Mouse (Mus musculus): ENCODE results near the gene Alx3. TPM values are rescaled to one million over a fixed set of nuclear protein-coding genes. Genes with fewer than 3 reads are reported as not detected.
A peak's percentile ranks its signal among the peaks of the same experiment; 100 is the strongest.

Alx3 gene
- polyA plus RNA-seq, 1 experiment from 2014 or later, result 0.31 TPM

- Histone ChIP-seq H3K9ac (no peak overlapping the region), H3K36me3 (peaks cover 60% of the 10 kb centered on the region), H3K9me3 (no peaks in the 10 kb centered on the region), H3K27ac (no peak overlapping the region), H3K27me3 (no peaks in the 10 kb centered on the region), H3K4me3 (no peak overlapping the region), H3K4me2 (no peak overlapping the region), H3K4me1 (replicated peaks) (no peaks in the 10 kb centered on the region)
- ATAC-seq (ENCODE audit: low FRiP score), result no peak
- 65% methylated on average over 4 of the region's 4 CpGs for WGBS
Measured at GRCm38 (mm10) chr3:107611394-107611793, 16.6 kb downstream of the Alx3 start.

GRCm38 (mm10) chr3:107612902-107613525 lies 18.2 kb downstream of the Alx3 start:
- Histone ChIP-seq H3K9ac (no peak overlapping the region), H3K27me3 (no peaks in the 10 kb centered on the region), H3K4me1 (replicated peaks) (no peaks in the 10 kb centered on the region), H3K36me3 (peaks cover 77% of the 10 kb centered on the region), H3K9me3 (no peaks in the 10 kb centered on the region), H3K27ac (no peak overlapping the region), H3K4me3 (no peak overlapping the region), H3K4me2 (no peak overlapping the region)
- 86% methylated on average over 11 of the region's 11 CpGs for WGBS
- ATAC-seq (ENCODE audit: low FRiP score), result peak; percentile 50

GRCm38 (mm10) chr3:107617800-107618199 lies 23.0 kb downstream of the Alx3 start:
- no peaks in the 10 kb centered on the region for H3K4me1 ChIP-seq (replicated peaks)
- no peak overlapping the region for H3K4me3 ChIP-seq
- 98% methylated on average over 3 of the region's 3 CpGs for WGBS
- no peak overlapping the region for H3K4me2 ChIP-seq
- H3K9me3 ChIP-seq, result no peaks in the 10 kb centered on the region
- H3K27me3 ChIP-seq, result no peaks in the 10 kb centered on the region
- no peak overlapping the region for H3K27ac ChIP-seq
- ATAC-seq (ENCODE audit: low FRiP score), result no peak
- no peak overlapping the region for H3K9ac ChIP-seq
- H3K36me3 ChIP-seq, result peaks cover 97% of the 10 kb centered on the region

- Histone ChIP-seq H3K4me3 (no peak overlapping the region), H3K4me2 (no peak overlapping the region), H3K9ac (no peak overlapping the region), H3K36me3 (peaks cover 97% of the 10 kb centered on the region), H3K9me3 (no peaks in the 10 kb centered on the region), H3K4me1 (replicated peaks) (no peaks in the 10 kb centered on the region), H3K27me3 (no peaks in the 10 kb centered on the region), H3K27ac (no peak overlapping the region)
- no peak for ATAC-seq (ENCODE audit: low FRiP score)
- WGBS, result 90% methylated on average over 6 of the region's 6 CpGs
Measured at GRCm38 (mm10) chr3:107619911-107620310, 25.1 kb downstream of the Alx3 start.

GRCm38 (mm10) chr3:107621286-107622075 lies 26.6 kb downstream of the Alx3 start:
- H3K4me2 ChIP-seq, result no peak overlapping the region
- H3K4me3 ChIP-seq, result no peak overlapping the region
- no peak overlapping the region for H3K9ac ChIP-seq
- H3K27me3 ChIP-seq, result no peaks in the 10 kb centered on the region
- H3K36me3 ChIP-seq, result peaks cover 97% of the 10 kb centered on the region
- no peak for ATAC-seq (ENCODE audit: low FRiP score)
- H3K4me1 ChIP-seq (replicated peaks), result no peaks in the 10 kb centered on the region
- H3K27ac ChIP-seq, result no peak overlapping the region
- 93% methylated on average over 21 of the region's 21 CpGs for WGBS
- H3K9me3 ChIP-seq, result no peaks in the 10 kb centered on the region

- Histone ChIP-seq H3K36me3 (peaks cover 97% of the 10 kb centered on the region), H3K9me3 (no peaks in the 10 kb centered on the region), H3K9ac (no peak overlapping the region), H3K4me2 (no peak overlapping the region), H3K27ac (no peak overlapping the region), H3K27me3 (no peaks in the 10 kb centered on the region), H3K4me3 (no peak overlapping the region), H3K4me1 (replicated peaks) (no peaks in the 10 kb centered on the region)
- 99% methylated on average over 7 of the region's 7 CpGs for WGBS
- no peak for ATAC-seq (ENCODE audit: low FRiP score)
Measured at GRCm38 (mm10) chr3:107622537-107622936, 27.7 kb downstream of the Alx3 start.

GRCm38 (mm10) chr3:107624424-107624823 lies 29.6 kb downstream of the Alx3 start:
- Histone ChIP-seq H3K27ac (no peak overlapping the region), H3K4me2 (no peak overlapping the region), H3K27me3 (no peaks in the 10 kb centered on the region), H3K36me3 (peaks cover 92% of the 10 kb centered on the region), H3K4me1 (replicated peaks) (peaks cover 11% of the 10 kb centered on the region), H3K9me3 (no peaks in the 10 kb centered on the region), H3K4me3 (no peak overlapping the region), H3K9ac (no peak overlapping the region)
- WGBS, result 97% methylated on average over 8 of the region's 8 CpGs
- no peak for ATAC-seq (ENCODE audit: low FRiP score)

GRCm38 (mm10) chr3:107625536-107625935 lies 30.7 kb downstream of the Alx3 start:
- no peaks in the 10 kb centered on the region for H3K27me3 ChIP-seq
- no peak for ATAC-seq (ENCODE audit: low FRiP score)
- peaks cover 22% of the 10 kb centered on the region for H3K4me1 ChIP-seq (replicated peaks)
- no peak overlapping the region for H3K27ac ChIP-seq
- H3K4me3 ChIP-seq, result no peak overlapping the region
- H3K9ac ChIP-seq, result no peak overlapping the region
- H3K36me3 ChIP-seq, result peaks cover 87% of the 10 kb centered on the region
- no peak overlapping the region for H3K4me2 ChIP-seq
- H3K9me3 ChIP-seq, result no peaks in the 10 kb centered on the region
- WGBS, result 92% methylated on average over 8 of the region's 8 CpGs

GRCm38 (mm10) chr3:107626751-107627150 lies 31.9 kb downstream of the Alx3 start:
- H3K9ac ChIP-seq, result no peak overlapping the region

GRCm38 (mm10) chr3:107627641-107628040 lies 32.8 kb downstream of the Alx3 start:
- Histone ChIP-seq H3K27ac (no peak overlapping the region), H3K36me3 (peaks cover 66% of the 10 kb centered on the region)
- ATAC-seq (ENCODE audit: low FRiP score), result no peak

More at GRCm38 (mm10) chr3:107626751-107627150, 31.9 kb downstream of the Alx3 start:
- H3K4me2 ChIP-seq, result no peak overlapping the region
- ATAC-seq (ENCODE audit: low FRiP score), result no peak
- no peak overlapping the region for H3K4me3 ChIP-seq
- H3K9me3 ChIP-seq, result no peaks in the 10 kb centered on the region
- peaks cover 75% of the 10 kb centered on the region for H3K36me3 ChIP-seq
- no peak overlapping the region for H3K27ac ChIP-seq
- no peaks in the 10 kb centered on the region for H3K27me3 ChIP-seq
- H3K4me1 ChIP-seq (replicated peaks), result peaks cover 24% of the 10 kb centered on the region
- 97% methylated on average over 8 of the region's 8 CpGs for WGBS

GRCm38 (mm10) chr3:107628551-107628950 lies 33.7 kb downstream of the Alx3 start:
- peaks cover 29% of the 10 kb centered on the region for H3K4me1 ChIP-seq (replicated peaks)
- no peaks in the 10 kb centered on the region for H3K9me3 ChIP-seq
- H3K36me3 ChIP-seq, result peaks cover 57% of the 10 kb centered on the region
- no peak for ATAC-seq (ENCODE audit: low FRiP score)
- H3K27ac ChIP-seq, result no peak overlapping the region
- no peaks in the 10 kb centered on the region for H3K27me3 ChIP-seq
- WGBS, result 95% methylated on average over 2 of the region's 2 CpGs
- H3K4me3 ChIP-seq, result no peak overlapping the region
- H3K9ac ChIP-seq, result no peak overlapping the region
- no peak overlapping the region for H3K4me2 ChIP-seq

More at GRCm38 (mm10) chr3:107627641-107628040, 32.8 kb downstream of the Alx3 start:
- no peaks in the 10 kb centered on the region for H3K9me3 ChIP-seq
- H3K4me2 ChIP-seq, result no peak overlapping the region
- H3K4me3 ChIP-seq, result no peak overlapping the region
- peaks cover 29% of the 10 kb centered on the region for H3K4me1 ChIP-seq (replicated peaks)
- no peak overlapping the region for H3K9ac ChIP-seq
- no peaks in the 10 kb centered on the region for H3K27me3 ChIP-seq
- WGBS, result 86% methylated on average over 7 of the region's 7 CpGs

GRCm38 (mm10) chr3:107629411-107629810 lies 34.6 kb downstream of the Alx3 start:
- peaks cover 29% of the 10 kb centered on the region for H3K4me1 ChIP-seq (replicated peaks)
- 96% methylated on average over 4 of the region's 4 CpGs for WGBS
- peak overlapping the region; percentile 8; the same call in 1 of the 2 replicates for H3K4me3 ChIP-seq
- H3K9ac ChIP-seq, result no peak overlapping the region
- H3K36me3 ChIP-seq, result peaks cover 48% of the 10 kb centered on the region
- H3K27me3 ChIP-seq, result no peaks in the 10 kb centered on the region
- H3K27ac ChIP-seq, result no peak overlapping the region
- no peaks in the 10 kb centered on the region for H3K9me3 ChIP-seq
- H3K4me2 ChIP-seq, result peak overlapping the region; percentile 76
- ATAC-seq (ENCODE audit: low FRiP score), result no peak
